Mouse (Mus musculus): ENCODE data around the gene Polr1c. TPM values are rescaled to one million over a fixed set of nuclear protein-coding genes. Genes with fewer than 3 reads are reported as not detected.

Polr1c gene
- polyA plus RNA-seq, 1 experiment: 125 TPM

DNA sequence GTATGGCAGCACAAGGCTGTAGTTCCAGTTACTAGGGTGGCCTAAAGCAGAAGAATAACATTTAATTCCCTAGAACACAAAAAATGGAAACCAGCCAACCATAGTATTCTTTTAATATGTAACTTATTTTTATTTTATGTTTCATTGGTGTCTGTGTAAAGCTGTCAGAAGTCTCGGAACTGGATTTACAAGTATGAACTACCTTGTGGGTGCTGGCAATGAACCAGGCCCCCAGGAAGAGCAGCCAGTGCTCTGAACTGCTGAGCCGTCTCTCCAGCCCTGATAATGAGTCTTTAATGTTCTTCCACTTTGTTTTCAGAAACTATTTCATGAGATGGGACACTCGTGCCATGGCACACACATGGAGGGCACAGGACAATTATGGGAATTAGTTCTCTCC lies 37.3 kb downstream of the Polr1c start:
- Histone ChIP-seq H3K27me3 (ENCODE audit: control insufficient read depth, insufficient read depth, insufficient read length) (no peaks in the 10 kb centered on the region), H3ac (ENCODE audit: control insufficient read depth, insufficient read length, low read depth) (no peak overlapping the region), H3K79me2 (ENCODE audit: control insufficient read depth, insufficient read depth) (peaks cover 28% of the 10 kb centered on the region), H3K79me3 (ENCODE audit: low read depth) (peaks cover 3% of the 10 kb centered on the region), H3K36me3 (ENCODE audit: control insufficient read depth, insufficient read depth) (peaks cover 91% of the 10 kb centered on the region), H3K4me3 (ENCODE audit: insufficient read depth, poor library complexity, severe bottlenecking) (no peak overlapping the region)
- TF ChIP-seq MAX (IDR thresholded peaks at IDR 0.05) (no peak), FOSL1 (IDR thresholded peaks at IDR 0.05; ENCODE audit: insufficient read depth, low read length, poor library complexity, severe bottlenecking) (no peak)

DNA sequence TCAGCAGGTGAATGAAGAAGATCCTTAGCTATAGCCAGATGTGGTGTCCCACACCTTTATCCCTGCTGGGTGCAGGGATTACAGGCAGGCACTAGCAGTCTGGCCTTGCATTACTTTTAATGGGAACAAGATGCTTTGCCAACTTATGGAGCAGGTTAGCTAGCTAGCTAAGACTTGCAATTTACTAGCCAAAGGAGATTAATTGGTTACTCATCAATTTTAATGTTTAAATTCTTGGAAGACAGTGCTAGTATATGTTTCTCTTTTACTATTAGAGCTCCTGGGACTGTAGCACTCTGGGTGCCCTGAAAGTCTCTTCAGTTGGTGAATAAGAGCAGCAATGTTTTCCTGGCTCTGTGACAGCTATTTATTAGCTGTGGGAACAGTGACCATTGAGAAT lies 41.2 kb downstream of the Polr1c start:
- TF ChIP-seq USF1 (IDR thresholded peaks at IDR 0.05; ENCODE audit: low read depth) (no peak), MYOG (IDR thresholded peaks at IDR 0.05; ENCODE audit: control insufficient read depth, extremely low read depth, insufficient read length) (no peak), CTCF (IDR thresholded peaks at IDR 0.05; ENCODE audit: control insufficient read depth, insufficient read depth, insufficient read length) (no peak), MYOD1 (IDR thresholded peaks at IDR 0.05; ENCODE audit: control insufficient read depth, insufficient read length, low read depth) (no peak), MAX (IDR thresholded peaks at IDR 0.05) (no peak), FOSL1 (IDR thresholded peaks at IDR 0.05; ENCODE audit: insufficient read depth, low read length, poor library complexity, severe bottlenecking) (no peak)
- H3K36me3 ChIP-seq (ENCODE audit: control insufficient read depth, insufficient read depth): peaks cover 71% of the 10 kb centered on the region

DNA sequence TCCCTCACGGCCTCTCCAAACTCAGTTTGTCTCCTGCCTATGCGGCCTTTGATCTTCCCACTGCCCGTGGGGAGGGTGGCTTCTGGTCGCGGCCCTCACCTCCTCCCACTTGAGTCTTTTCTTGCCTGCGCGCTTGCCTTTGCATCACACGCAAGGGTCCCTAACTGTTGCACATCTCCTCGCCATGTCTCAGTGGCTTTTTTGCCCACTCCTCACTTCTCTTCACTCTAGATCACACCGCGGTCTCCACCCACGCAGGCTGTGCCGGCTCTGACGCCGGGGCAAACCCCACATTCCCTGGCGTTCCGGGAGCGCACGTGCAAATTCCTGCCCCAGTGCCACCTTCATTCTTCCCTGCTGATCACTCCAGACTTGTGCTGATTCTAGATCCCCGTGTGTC lies 44.8 kb downstream of the Polr1c start:
- no peaks in the 10 kb centered on the region for H3K27me3 ChIP-seq (ENCODE audit: control insufficient read depth, insufficient read depth, insufficient read length)
- peaks cover 64% of the 10 kb centered on the region for H3K79me3 ChIP-seq (ENCODE audit: low read depth)
- peaks cover 57% of the 10 kb centered on the region for H3K36me3 ChIP-seq (ENCODE audit: control insufficient read depth, insufficient read depth)
- H3K4me3 ChIP-seq (ENCODE audit: insufficient read depth, poor library complexity, severe bottlenecking): peak overlapping the region; percentile 74
- H3ac ChIP-seq (ENCODE audit: control insufficient read depth, insufficient read length, low read depth): peak overlapping the region; percentile 96
- peak; percentile 54 for TF ChIP-seq MAX (IDR thresholded peaks at IDR 0.05)
- TF ChIP-seq CTCF (IDR thresholded peaks at IDR 0.05; ENCODE audit: control insufficient read depth, insufficient read depth, insufficient read length): no peak
- H3K79me2 ChIP-seq (ENCODE audit: control insufficient read depth, insufficient read depth): peaks cover 97% of the 10 kb centered on the region

More for the DNA sequence above, 41.2 kb downstream of the Polr1c start:
- no peak overlapping the region for H3K4me3 ChIP-seq (ENCODE audit: insufficient read depth, poor library complexity, severe bottlenecking)
- H3K79me3 ChIP-seq (ENCODE audit: low read depth): peaks cover 35% of the 10 kb centered on the region
- no peaks in the 10 kb centered on the region for H3K27me3 ChIP-seq (ENCODE audit: control insufficient read depth, insufficient read depth, insufficient read length)
- H3ac ChIP-seq (ENCODE audit: control insufficient read depth, insufficient read length, low read depth): no peak overlapping the region
- peaks cover 64% of the 10 kb centered on the region for H3K79me2 ChIP-seq (ENCODE audit: control insufficient read depth, insufficient read depth)

DNA sequence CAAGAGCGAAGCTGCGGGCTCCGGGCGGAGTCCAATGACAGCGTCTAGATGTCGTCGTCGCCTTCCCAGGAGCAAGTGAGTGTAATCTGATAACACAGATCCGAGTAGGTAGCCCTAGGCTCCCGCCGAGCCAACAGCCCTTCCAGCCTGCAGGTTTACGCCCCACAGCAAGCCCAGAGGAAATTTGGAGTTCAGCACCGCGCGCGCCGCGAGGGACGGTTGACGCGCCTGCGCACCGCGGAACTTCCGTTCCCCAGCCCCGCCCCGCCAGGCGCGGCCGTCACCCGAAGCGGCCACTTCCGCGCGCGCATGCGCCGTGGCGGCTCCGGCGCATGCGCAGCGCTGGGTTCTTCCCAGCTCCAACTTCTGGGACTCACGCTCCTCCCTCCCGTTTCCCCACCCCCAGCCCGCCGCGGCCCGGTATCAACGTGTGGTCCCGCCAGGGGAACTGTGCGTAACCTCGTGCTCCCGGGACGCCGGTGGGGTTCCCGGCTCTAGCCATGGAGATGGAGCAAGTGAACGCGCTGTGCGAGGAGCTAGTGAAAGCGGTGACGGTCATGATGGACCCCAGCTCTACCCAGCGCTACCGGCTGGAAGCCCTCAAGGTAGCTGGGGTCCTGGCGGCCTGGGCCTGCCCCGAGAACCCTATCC lies 45.3 kb downstream of the Polr1c start, which contains the start of the genes Polh and Xpo5:
TSS of gene Polh (minus strand) at position 225 of the 651 bp plus-strand sequence.
TSS of gene Xpo5 (plus strand) at position 362 of the 651 bp plus-strand sequence.
- peaks cover 65% of the 10 kb centered on the region for H3K79me3 ChIP-seq (ENCODE audit: low read depth)
- H3K36me3 ChIP-seq (ENCODE audit: control insufficient read depth, insufficient read depth): peaks cover 57% of the 10 kb centered on the region
- no peak for TF ChIP-seq CTCF (IDR thresholded peaks at IDR 0.05; ENCODE audit: control insufficient read depth, insufficient read depth, insufficient read length)
- peak; percentile 61 for TF ChIP-seq MAX (IDR thresholded peaks at IDR 0.05)
- TF ChIP-seq MYOD1 (IDR thresholded peaks at IDR 0.05; ENCODE audit: control insufficient read depth, insufficient read length, low read depth): no peak
- H3K79me2 ChIP-seq (ENCODE audit: control insufficient read depth, insufficient read depth): peaks cover 97% of the 10 kb centered on the region
- H3K4me3 ChIP-seq (ENCODE audit: insufficient read depth, poor library complexity, severe bottlenecking): peak within 1 kb of the TSS; percentile 74
- peak within 1 kb of the TSS; percentile 96 for H3ac ChIP-seq (ENCODE audit: control insufficient read depth, insufficient read length, low read depth)
- no peaks in the 10 kb centered on the region for H3K27me3 ChIP-seq (ENCODE audit: control insufficient read depth, insufficient read depth, insufficient read length)

DNA sequence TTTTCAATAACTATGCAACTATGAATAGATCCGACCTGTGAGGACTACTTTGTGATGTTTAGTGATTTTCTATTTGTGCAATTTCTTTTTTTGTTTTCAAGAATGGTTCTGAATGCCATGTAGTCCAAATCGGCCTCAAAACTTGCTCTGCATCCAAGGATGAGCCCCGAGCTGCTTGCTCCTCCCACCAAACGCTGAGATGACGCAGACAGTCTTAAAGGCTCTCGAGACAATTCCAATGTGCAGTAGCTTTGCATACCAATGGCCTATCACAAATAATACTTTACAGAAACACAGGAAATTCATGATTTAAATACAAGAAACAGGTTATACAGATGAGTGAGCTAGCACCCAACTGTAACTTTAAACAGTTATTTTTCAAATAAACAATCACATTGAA lies 46.7 kb downstream of the Polr1c start:
- H3K79me2 ChIP-seq (ENCODE audit: control insufficient read depth, insufficient read depth): peaks cover 96% of the 10 kb centered on the region
- H3ac ChIP-seq (ENCODE audit: control insufficient read depth, insufficient read length, low read depth): no peak overlapping the region
- peaks cover 56% of the 10 kb centered on the region for H3K36me3 ChIP-seq (ENCODE audit: control insufficient read depth, insufficient read depth)
- peaks cover 65% of the 10 kb centered on the region for H3K79me3 ChIP-seq (ENCODE audit: low read depth)
- H3K4me3 ChIP-seq (ENCODE audit: insufficient read depth, poor library complexity, severe bottlenecking): peak overlapping the region; percentile 74
- TF ChIP-seq CEBPB (IDR thresholded peaks at IDR 0.05; ENCODE audit: low read depth): no peak
- TF ChIP-seq MAX (IDR thresholded peaks at IDR 0.05): no peak
- no peak for TF ChIP-seq MYOD1 (IDR thresholded peaks at IDR 0.05; ENCODE audit: control insufficient read depth, insufficient read length, low read depth)
- TF ChIP-seq CTCF (IDR thresholded peaks at IDR 0.05; ENCODE audit: control insufficient read depth, insufficient read depth, insufficient read length): no peak
- H3K27me3 ChIP-seq (ENCODE audit: control insufficient read depth, insufficient read depth, insufficient read length): no peaks in the 10 kb centered on the region

Small RNAs within 50 kb of the gene (microRNA-seq; reads per million reads assigned to microRNA genes)
- 0.40 reads per million, percentile 3 among the genes with 10 or more reads in this experiment for gene Mir693 (ENCODE audit: borderline microRNAs expressed)

Other genes starting within 250 kb of the Polr1c start
- gene Vegfa, start 215.7 kb downstream of the Polr1c start, polyA plus RNA-seq (2012; fragmentation: generic; extraction: Trizol): 52.5 TPM
- gene Mrps18a, start 137.1 kb downstream of the Polr1c start, polyA plus RNA-seq (2012; fragmentation: generic; extraction: Trizol): 136 TPM
- gene Rsph9, start 103.8 kb downstream of the Polr1c start, polyA plus RNA-seq (2012; fragmentation: generic; extraction: Trizol): 2.5 TPM
- 29.6 TPM for gene Mad2l1bp, start 94.5 kb downstream of the Polr1c start, polyA plus RNA-seq (2012; fragmentation: generic; extraction: Trizol)
- gene Gtpbp2, start 87.0 kb downstream of the Polr1c start, polyA plus RNA-seq (2012; fragmentation: generic; extraction: Trizol): 14.4 TPM
- 14.4 TPM for gene Polh, start 45.4 kb downstream of the Polr1c start, polyA plus RNA-seq (2012; fragmentation: generic; extraction: Trizol)
- 46.1 TPM for gene Xpo5, start 45.3 kb downstream of the Polr1c start, polyA plus RNA-seq (2012; fragmentation: generic; extraction: Trizol)
- gene Yipf3, start within 50 bp of the Polr1c start, polyA plus RNA-seq (2012; fragmentation: generic; extraction: Trizol): 78.3 TPM
- gene Lrrc73, start 5.5 kb upstream of the Polr1c start, polyA plus RNA-seq (2012; fragmentation: generic; extraction: Trizol): 5.3 TPM
- gene Tjap1, start 35.0 kb upstream of the Polr1c start, polyA plus RNA-seq (2012; fragmentation: generic; extraction: Trizol): 79.3 TPM
- gene Dlk2, start 49.4 kb upstream of the Polr1c start, polyA plus RNA-seq (2012; fragmentation: generic; extraction: Trizol): 14.7 TPM
- 4.0 TPM for gene Abcc10, start 80.3 kb upstream of the Polr1c start, polyA plus RNA-seq (2012; fragmentation: generic; extraction: Trizol)
- 3.4 TPM for gene Zfp318, start 135.7 kb upstream of the Polr1c start, polyA plus RNA-seq (2012; fragmentation: generic; extraction: Trizol)
- not detected for gene Crip3, start 180.9 kb upstream of the Polr1c start, polyA plus RNA-seq (2012; fragmentation: generic; extraction: Trizol)
- gene Slc22a7, start 190.4 kb upstream of the Polr1c start, polyA plus RNA-seq (2012; fragmentation: generic; extraction: Trizol): not detected
- gene Ttbk1, start 239.6 kb upstream of the Polr1c start, polyA plus RNA-seq (2012; fragmentation: generic; extraction: Trizol): 0.01 TPM
- 68.0 TPM for gene Dnph1, start 248.7 kb upstream of the Polr1c start, polyA plus RNA-seq (2012; fragmentation: generic; extraction: Trizol)

Measured in C2C12 (cell line).